Mouse (Mus musculus): ENCODE data around the gene Tprkb. TPM values are rescaled to one million over a fixed set of nuclear protein-coding genes. Genes with fewer than 3 reads are reported as not detected.
"Not testable (repeated sequence)": the region's sequence is repeated elsewhere in the genome, so short reads cannot be mapped to it uniquely, and the experiment has no call there.

Tprkb gene
- total RNA-seq, 2 experiments from 2014 or later = 80.4 to 90.2 TPM

DNA sequence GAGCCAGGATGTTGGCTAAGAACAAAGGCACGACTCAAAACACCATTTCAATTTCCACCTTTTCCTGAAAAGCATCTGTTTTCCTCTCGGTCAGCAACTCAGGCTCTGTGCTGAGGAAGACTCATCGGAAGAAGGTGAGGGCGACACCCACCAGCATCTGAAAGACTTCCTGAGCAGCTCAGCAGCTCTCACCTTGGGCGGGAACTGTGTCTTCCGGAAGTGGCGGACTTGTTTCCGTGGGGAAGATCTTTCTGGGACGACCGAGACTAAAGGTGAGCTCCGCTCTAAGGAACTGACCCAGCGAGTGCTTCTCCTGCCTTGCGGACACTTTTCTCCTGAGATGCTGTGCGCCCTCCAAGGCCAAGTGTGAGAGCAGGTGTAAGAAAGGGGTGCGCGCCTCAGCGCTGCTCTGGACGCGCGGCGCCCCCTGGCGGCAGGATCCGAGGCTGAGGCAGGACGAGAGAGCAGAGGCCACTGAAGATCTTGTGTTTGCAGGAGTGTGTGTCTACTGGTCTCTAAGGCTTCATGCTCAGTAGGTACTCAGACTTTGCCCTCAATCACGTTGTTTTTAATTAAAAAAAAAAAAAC, 16.5 kb upstream of the Tprkb start:
- peak; percentile 77 for TF ChIP-seq CTCF (conservative IDR thresholded peaks at IDR 0.05)
- not testable (repeated sequence) for H3K27ac ChIP-seq, H3K4me3 ChIP-seq
- peak in 1 of 2 experiments; percentile 19 for DNase-seq (ENCODE audit: low spot score in 2 of 2)

DNA sequence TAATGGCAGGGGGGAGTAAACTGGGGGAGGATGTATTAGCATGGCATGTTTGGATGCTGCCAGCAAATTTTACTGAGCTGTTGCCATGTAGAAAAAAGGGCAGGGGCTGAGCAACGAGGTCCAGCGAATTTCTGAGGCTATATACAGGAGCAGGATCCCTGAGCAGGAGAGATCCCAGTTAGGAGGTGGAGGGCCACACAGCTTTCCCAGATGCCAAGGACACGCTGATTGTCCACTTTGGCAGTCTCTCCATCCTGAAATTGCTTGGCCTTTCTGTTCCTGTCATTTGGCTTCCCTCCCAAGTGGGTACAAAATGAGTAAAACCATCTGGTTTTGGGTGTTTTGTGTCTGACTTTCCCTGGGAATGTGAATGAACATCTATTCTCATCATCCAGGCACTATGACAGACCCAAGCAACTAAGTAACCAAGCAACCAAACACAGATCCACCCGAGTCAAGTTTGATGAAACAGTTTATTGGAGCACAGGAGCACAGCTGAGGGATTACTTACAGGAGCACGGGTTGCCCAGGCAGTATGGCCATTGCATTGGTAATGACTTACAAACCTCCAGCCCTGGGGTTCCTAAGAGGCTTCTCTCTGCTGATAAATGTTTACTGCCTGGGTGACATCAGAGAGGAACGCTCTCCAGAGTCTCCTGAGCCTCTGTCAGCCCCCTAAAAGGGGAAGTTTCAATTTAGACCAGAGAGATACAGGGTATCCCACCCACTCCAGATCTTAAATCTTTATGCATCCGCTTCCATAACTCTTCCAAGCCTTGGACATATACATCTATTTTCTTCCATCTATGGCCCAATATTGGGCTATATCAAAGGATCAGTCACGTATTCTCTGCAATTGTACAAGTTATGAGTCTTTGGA, 12.8 kb upstream of the Tprkb start:
- H3K4me3 ChIP-seq; DNase-seq (ENCODE audit: low spot score in 2 of 2): not testable (repeated sequence)
- peak overlapping the region; percentile 4; the same call in 1 of the 2 replicates for H3K27ac ChIP-seq

DNA sequence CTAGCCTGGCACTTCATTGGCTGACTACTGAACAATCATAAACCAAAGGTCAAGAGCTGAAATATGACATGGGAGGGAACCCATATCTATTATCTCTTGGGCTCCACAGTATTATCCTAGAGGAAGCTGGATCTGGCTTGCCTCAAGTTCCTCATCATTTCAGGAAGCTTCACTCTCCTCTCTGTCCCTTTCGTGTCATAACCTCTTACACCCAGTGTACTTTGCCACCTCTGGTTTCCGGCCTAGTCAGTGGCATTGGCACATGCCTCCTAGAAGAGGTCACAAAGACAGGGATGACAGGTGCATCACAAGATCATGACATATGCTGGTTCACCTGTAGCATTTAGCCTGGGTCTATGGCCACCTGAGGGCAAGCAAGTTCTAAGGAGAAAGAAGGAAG, 9.4 kb upstream of the Tprkb start:
- Histone ChIP-seq H3K4me3 (no peak overlapping the region), H3K27ac (no peak overlapping the region)
- no peak for TF ChIP-seq CTCF (conservative IDR thresholded peaks at IDR 0.05)
- no peak for DNase-seq (ENCODE audit: low spot score in 2 of 2)

DNA sequence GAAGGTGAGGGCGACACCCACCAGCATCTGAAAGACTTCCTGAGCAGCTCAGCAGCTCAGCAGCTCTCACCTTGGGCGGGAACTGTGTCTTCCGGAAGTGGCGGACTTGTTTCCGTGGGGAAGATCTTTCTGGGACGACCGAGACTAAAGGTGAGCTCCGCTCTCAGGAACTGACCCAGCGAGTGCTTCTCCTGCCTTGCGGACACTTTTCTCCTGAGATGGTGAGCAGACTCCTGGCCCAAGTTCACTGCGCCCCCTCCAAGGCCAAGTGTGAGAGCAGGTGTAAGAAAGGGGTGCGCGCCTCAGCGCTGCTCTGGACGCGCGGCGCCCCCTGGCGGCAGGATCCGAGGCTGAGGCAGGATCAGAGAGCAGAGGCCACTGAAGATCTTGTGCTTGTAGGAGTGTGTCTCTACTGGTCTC, 7.0 kb upstream of the Tprkb start, which contains the start of gene Nat8f4:
TSS of gene Nat8f4 (minus strand) at position 243 of the 420 bp plus-strand sequence.
- DNase-seq (ENCODE audit: low spot score in 2 of 2) = peak; percentile 78 to 83
- peak within 1 kb of the TSS; percentile 94 for H3K27ac ChIP-seq
- H3K4me3 ChIP-seq = peak within 1 kb of the TSS; percentile 54
- peak; percentile 88 for TF ChIP-seq CTCF (conservative IDR thresholded peaks at IDR 0.05)

DNA sequence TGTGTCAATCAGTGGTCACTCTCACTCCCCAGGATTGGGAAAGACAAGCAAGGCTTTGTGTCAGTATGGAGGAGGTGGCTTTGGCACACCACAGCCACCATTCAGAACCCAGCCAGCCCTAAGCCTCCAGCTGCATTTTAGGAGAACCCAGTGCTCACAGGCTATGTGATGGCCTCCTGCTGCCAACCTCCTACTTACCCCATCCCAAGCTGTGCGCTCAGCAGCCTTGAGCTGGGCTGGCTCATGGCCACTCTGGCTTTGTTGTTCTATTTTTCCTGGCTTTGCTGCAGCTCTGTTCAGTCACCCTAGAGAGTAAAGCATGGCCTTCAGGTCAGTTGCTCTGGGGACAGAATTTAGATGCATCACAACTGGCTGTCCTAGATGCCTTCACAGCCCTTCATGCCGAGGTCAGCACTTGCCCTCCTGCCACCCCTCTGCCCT, 4.7 kb upstream of the Tprkb start:
- DNase-seq (ENCODE audit: low spot score in 2 of 2) = peak; percentile 58 to 82
- H3K4me3 ChIP-seq = not testable (repeated sequence)
- peak overlapping the region; percentile 94 for H3K27ac ChIP-seq

DNA sequence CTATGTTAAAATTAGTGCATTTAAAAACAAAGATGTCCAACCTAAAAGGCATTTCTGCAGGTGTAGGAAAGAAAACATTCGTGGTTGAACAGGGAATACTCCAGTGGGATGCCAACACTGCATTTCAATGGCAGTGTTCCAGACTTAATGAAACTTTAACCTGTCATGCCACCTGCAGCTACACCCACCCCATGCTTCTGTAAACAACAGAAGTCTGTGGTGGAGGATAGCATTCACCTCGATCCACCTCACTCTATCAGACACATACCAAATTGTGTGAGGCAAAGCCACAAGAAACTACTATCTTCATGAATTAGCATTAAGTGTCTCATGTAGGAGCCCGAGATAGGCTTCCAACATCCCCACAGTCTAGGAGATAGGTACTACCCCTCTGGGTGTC, 3.3 kb upstream of the Tprkb start:
- Histone ChIP-seq H3K27ac (peak overlapping the region; percentile 94), H3K4me3 (no peak overlapping the region)
- TF ChIP-seq CTCF (conservative IDR thresholded peaks at IDR 0.05) = no peak
- DNase-seq (ENCODE audit: low spot score in 2 of 2) = no peak

DNA sequence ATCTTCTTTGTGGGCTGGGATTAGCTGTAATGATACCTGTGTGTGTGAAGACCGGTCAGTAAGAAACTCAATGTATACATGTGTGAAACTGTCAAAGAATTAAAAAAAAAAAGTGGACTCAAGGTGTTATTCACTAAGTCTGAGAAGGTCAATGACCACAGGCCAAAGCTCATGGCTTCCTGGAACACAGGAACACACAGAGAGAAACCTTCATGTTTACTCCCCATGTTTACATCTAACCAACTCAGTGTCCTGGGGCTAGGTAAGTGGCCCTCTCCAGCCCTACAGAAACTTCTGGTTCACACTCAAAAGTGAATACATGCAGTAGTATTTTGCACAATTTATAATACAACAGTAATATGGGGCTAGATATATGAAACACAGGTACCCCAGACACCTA, 2.0 kb upstream of the Tprkb start:
- Histone ChIP-seq H3K4me3 (no peak overlapping the region), H3K27ac (peak overlapping the region; percentile 94; the same call in 1 of the 2 replicates)
- no peak for TF ChIP-seq CTCF (conservative IDR thresholded peaks at IDR 0.05)
- DNase-seq (ENCODE audit: low spot score in 2 of 2) = no peak

DNA sequence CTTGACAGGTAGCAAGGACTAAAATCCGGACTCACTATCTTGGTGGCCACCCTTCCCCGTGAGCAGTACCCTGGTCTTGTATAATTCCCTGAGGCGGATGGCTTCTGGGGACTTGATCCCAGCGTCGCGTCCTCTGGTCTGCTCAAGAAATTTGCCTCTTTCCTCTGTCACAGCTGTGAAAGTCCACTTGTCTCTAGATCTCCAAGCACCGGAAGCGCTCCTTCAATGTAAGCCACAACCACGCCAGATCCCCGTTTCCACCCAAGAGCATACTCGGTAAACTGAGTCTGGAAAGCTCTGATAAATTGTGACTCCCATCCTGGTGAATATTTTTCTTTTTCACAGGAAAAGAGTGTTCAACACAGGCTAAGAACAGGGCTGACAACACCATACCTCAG, 3.5 kb downstream of the Tprkb start:
- Histone ChIP-seq H3K27ac (peak overlapping the region; percentile 89), H3K4me3 (peak overlapping the region; percentile 62)
- DNase-seq (ENCODE audit: low spot score in 2 of 2) = no peak
- TF ChIP-seq CTCF (conservative IDR thresholded peaks at IDR 0.05) = no peak

DNA sequence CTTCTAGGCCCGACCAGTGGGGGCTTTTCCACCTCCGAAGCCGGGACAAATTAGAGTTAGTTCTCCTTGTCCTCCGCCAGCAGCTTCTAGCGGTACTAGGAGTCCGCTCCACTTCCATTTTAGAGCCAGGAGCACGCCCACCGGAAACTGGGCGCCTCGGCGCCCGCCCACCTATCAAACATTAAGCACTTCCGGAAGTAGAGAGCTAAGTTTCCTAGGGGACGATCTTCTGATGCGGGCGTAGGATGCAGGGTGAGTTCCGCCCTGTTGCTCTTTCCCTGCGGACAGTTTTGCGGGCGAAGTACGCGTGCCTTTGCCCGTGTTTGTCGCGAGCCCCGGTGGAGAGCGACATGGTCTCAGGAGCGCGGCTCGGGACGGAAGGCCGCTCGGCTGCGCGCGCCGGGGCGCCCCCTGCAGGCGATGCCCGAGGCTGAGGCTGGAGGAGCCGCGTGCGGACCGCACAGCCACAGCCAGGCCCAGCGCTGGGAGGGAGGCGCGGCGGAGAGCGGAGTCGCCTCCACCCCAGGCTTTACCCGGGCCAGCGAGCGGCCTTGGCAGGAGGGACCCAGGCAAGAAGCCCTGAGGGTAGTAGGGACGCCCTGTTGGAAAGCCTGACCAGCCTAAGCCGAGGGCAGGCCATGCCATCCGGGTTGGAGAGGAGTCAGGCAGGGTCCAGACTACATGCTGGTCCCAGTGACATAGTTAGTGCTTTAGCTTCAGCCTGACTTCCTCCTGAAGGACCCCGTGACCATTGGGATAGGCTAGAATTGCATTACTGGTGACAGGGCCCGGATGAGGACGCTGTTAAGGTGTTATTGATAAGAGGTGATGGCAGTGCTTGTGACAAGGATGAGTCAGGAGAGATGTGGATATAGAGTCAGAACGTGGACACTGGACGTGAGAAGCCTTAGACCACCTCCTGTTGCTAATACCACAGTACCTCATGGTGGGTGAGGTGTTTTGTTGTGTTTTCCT, 4.2 kb downstream of the Tprkb start, which contains the start of gene Nat8f1:
TSS of gene Nat8f1 (minus strand) at position 149 of the 975 bp plus-strand sequence.
- H3K27ac ChIP-seq = peak within 1 kb of the TSS; percentile 89

DNA sequence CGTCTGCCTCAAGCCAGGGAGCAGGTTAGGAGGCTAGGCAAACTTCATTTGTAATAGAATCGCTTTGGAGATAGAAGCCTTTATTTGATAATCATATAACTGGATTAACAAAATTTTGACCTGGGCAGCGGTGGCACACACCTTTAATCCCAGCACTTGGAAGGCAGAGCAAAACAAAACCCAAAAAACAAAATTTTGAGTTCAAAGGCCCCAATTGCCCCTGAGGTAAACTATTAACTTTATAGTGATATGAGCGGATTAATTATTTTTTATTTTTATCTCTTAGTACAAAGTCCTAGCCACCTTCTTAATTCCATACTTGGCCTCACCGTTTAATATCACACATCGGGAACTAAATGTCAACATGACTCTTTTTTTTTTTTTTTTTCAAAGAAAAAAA, 4.9 kb downstream of the Tprkb start:
- no peak for TF ChIP-seq CTCF (conservative IDR thresholded peaks at IDR 0.05)
- H3K27ac ChIP-seq = peak overlapping the region; percentile 89
- DNase-seq (ENCODE audit: low spot score in 2 of 2) = no peak
- H3K4me3 ChIP-seq = peak overlapping the region; percentile 62

More for the DNA sequence above, 4.2 kb downstream of the Tprkb start, which contains the start of gene Nat8f1:
- DNase-seq (ENCODE audit: low spot score in 2 of 2) = peak; percentile 83 to 87
- peak; percentile 82 for TF ChIP-seq CTCF (conservative IDR thresholded peaks at IDR 0.05)
- H3K4me3 ChIP-seq = peak within 1 kb of the TSS; percentile 62

DNA sequence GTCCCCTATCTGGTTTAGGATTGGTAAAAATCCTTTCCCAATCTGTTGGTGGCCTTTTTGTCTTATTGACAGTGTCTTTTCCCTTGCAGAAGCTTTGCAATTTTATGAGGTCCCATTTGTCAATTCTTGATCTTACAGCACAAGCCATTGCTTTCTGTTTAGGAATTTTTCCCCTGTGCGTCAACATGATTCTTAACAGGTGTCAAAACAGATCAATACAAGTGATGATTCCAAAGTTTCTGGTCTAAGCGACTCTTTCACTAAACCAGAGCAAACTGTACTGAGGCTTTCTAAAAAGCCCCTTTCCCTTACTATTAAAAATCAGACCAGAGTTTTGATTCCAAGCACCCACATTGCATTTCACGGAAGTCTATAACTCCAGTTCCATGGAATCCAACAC, 6.7 kb downstream of the Tprkb start:
- H3K4me3 ChIP-seq; DNase-seq (ENCODE audit: low spot score in 2 of 2); H3K27ac ChIP-seq: not testable (repeated sequence)

DNA sequence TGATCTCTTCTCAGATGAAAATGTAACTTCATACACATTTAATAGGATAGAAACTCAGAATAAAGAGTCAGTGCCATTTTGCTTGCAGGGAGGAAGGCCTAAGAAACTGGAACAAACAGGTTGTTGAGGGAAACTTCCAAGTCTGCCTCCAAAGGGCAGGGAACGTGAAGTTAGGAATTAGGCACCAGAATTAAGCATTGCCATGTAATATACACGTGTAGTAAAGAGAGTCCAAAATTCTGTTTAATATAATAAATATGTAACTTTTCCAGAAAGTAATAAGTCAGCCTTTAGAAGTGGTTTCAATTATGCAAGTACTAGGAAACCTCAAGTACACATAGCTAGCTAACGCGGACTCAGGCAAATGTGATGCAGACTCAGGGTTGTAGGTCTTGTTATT, 7.7 kb downstream of the Tprkb start:
- TF ChIP-seq CTCF (conservative IDR thresholded peaks at IDR 0.05) = no peak
- no peak for DNase-seq (ENCODE audit: low spot score in 2 of 2)
- no peak overlapping the region for H3K4me3 ChIP-seq
- no peak overlapping the region for H3K27ac ChIP-seq

Measured in layer of hippocampus, adult 2 months (tissue).